Mouse (Mus musculus) limb, embryonic 13.5 days (tissue): Measurements from ENCODE around the gene Trim60. TPM values are rescaled to one million over a fixed set of nuclear protein-coding genes. Genes with fewer than 3 reads are reported as not detected.

ENCODE experiments used
- ATAC-seq: fragments of 200-750 bp; cut with Nextera tagmentation; 2 replicates; pipeline ENCODE4 v1.8.0; 2017; ENCODE audit warnings: low read depth, moderate number of reproducible peaks, moderate TSS enrichment; ENCODE audit not compliant: low FRiP score
- H3K27ac ChIP-seq: fragments of 300-500 bp; sonication (generic); 2 replicates; pipeline ENCODE4 v1.5.1; 2015; ENCODE audit warnings: inconsistent platforms, mild to moderate bottlenecking, moderate library complexity
- H3K27me3 ChIP-seq: fragments of 300-500 bp; sonication (generic); 2 replicates; pipeline ENCODE4 v1.6.1; 2015; ENCODE audit warnings: mild to moderate bottlenecking, inconsistent platforms
- H3K36me3 ChIP-seq: fragments of 300-500 bp; sonication (generic); 2 replicates; pipeline ENCODE4 v1.6.1; 2015; ENCODE audit warnings: inconsistent platforms, mild to moderate bottlenecking, moderate library complexity
- H3K4me1 ChIP-seq: fragments of 300-500 bp; sonication (generic); 2 replicates; pipeline ENCODE4 v1.6.1; 2015; ENCODE audit warnings: inconsistent platforms
- H3K4me2 ChIP-seq: fragments of 300-500 bp; sonication (generic); replicated peaks from 2 replicates; pipeline ENCODE4 v1.6.1; 2015; ENCODE audit warnings: inconsistent platforms, mild to moderate bottlenecking, moderate library complexity
- H3K4me3 ChIP-seq: fragments of 300-500 bp; sonication (generic); 2 replicates; pipeline ENCODE4 v1.5.1; 2015; ENCODE audit warnings: moderate library complexity, mild to moderate bottlenecking, inconsistent platforms
- H3K9ac ChIP-seq: fragments of 300-500 bp; sonication (generic); 2 replicates; pipeline ENCODE4 v1.6.1; 2015; ENCODE audit warnings: mild to moderate bottlenecking, inconsistent platforms
- H3K9me3 ChIP-seq: fragments of 300-500 bp; sonication (generic); 2 replicates; pipeline ENCODE4 v1.6.1; 2016; ENCODE audit warnings: inconsistent platforms
- WGBS: fragments of 180-500 bp; shearing (Covaris S2); methylation state at CpG from one replicate; pipeline ENCODE4 v1.1.7; 2015; 5-methylcytosine and 5-hydroxymethylcytosine counted together
- polyA plus RNA-seq: library from polyadenylated mRNA; unstranded; fragments of >200 nt; fragmentation: Nextera tagmentation; extraction: Ambion mirVana; gene quantifications from 2 replicates; pipeline ENCODE4 v1.2.1, GENCODE M21; 2015

The Trim60 gene
- polyA plus RNA-seq, 1 experiment from 2014 or later = 0.05 TPM

- H3K27me3 ChIP-seq = no peaks in the 10 kb centered on the region
Measured at GRCm38 (mm10) chr8:64983150-64983897, 35.1 kb downstream of the Trim60 start.

GRCm38 (mm10) chr8:64962836-64963235 is 55.5 kb downstream of the Trim60 start:
- Histone ChIP-seq H3K27me3 (no peaks in the 10 kb centered on the region), H3K4me3 (no peak overlapping the region), H3K9me3 (no peaks in the 10 kb centered on the region), H3K9ac (no peak overlapping the region), H3K4me1 (no peaks in the 10 kb centered on the region), H3K4me2 (no peak overlapping the region), H3K27ac (no peak overlapping the region), H3K36me3 (peaks cover 32% of the 10 kb centered on the region)
- no peak for ATAC-seq

More at GRCm38 (mm10) chr8:64983150-64983897, 35.1 kb downstream of the Trim60 start:
- Histone ChIP-seq H3K4me3 (no peak overlapping the region), H3K4me1 (no peaks in the 10 kb centered on the region), H3K4me2 (no peak overlapping the region), H3K9ac (no peak overlapping the region), H3K27ac (no peak overlapping the region), H3K36me3 (no peaks in the 10 kb centered on the region), H3K9me3 (no peaks in the 10 kb centered on the region)
- 69% methylated on average over 20 of the region's 20 CpGs for WGBS
- ATAC-seq = no peak

GRCm38 (mm10) chr8:64959025-64959424 is 59.4 kb downstream of the Trim60 start:
- Histone ChIP-seq H3K27ac (no peak overlapping the region), H3K4me1 (no peaks in the 10 kb centered on the region), H3K27me3 (no peaks in the 10 kb centered on the region), H3K9ac (no peak overlapping the region), H3K9me3 (no peaks in the 10 kb centered on the region), H3K36me3 (peaks cover 23% of the 10 kb centered on the region), H3K4me3 (no peak overlapping the region), H3K4me2 (no peak overlapping the region)
- 85% methylated on average over 9 of the region's 9 CpGs for WGBS
- no peak for ATAC-seq

GRCm38 (mm10) chr8:64952101-64952500 is 66.3 kb downstream of the Trim60 start:
- WGBS = 76% methylated on average over 6 of the region's 6 CpGs
- H3K4me3 ChIP-seq = no peak overlapping the region
- 0 out of 2 replicates have a peak, but pooled peaks cover 2% of the 10 kb centered on the region for H3K4me1 ChIP-seq
- 0 out of 2 replicates have a peak, but pooled peaks cover 4% of the 10 kb centered on the region for H3K9me3 ChIP-seq
- no peak overlapping the region for H3K27ac ChIP-seq
- H3K9ac ChIP-seq = no peak overlapping the region
- H3K36me3 ChIP-seq = peaks cover 3% of the 10 kb centered on the region; the same call in 1 of the 2 replicates
- H3K4me2 ChIP-seq = no peak overlapping the region
- ATAC-seq = no peak
- H3K27me3 ChIP-seq = no peaks in the 10 kb centered on the region

Other genes with a start within 250 kb of the Trim60 start
- 8.7 and 9.8 TPM in 2 replicates for gene Klhl2, start 168.6 kb downstream of the Trim60 start, polyA plus RNA-seq
- 21.7 and 22.2 TPM in 2 replicates for gene Tmem192, start 71.4 kb downstream of the Trim60 start, polyA plus RNA-seq
- not detected in 2 replicates for gene Trim75, start 30.8 kb downstream of the Trim60 start, polyA plus RNA-seq
- 0.18 and 0.25 TPM in 2 replicates for gene Trim61, start 61 bp downstream of the Trim60 start, polyA plus RNA-seq
- 12.4 and 14.1 TPM in 2 replicates for gene Apela, start 18.8 kb upstream of the Trim60 start, polyA plus RNA-seq
- gene Gm10663, start 56.4 kb upstream of the Trim60 start, polyA plus RNA-seq = not detected in 2 replicates
- gene BC030870, start 111.0 kb upstream of the Trim60 start, polyA plus RNA-seq = 0.09 and 0.20 TPM in 2 replicates